ENCODE assay signal across 8 mouse cellular contexts in the genomic region with DNA sequence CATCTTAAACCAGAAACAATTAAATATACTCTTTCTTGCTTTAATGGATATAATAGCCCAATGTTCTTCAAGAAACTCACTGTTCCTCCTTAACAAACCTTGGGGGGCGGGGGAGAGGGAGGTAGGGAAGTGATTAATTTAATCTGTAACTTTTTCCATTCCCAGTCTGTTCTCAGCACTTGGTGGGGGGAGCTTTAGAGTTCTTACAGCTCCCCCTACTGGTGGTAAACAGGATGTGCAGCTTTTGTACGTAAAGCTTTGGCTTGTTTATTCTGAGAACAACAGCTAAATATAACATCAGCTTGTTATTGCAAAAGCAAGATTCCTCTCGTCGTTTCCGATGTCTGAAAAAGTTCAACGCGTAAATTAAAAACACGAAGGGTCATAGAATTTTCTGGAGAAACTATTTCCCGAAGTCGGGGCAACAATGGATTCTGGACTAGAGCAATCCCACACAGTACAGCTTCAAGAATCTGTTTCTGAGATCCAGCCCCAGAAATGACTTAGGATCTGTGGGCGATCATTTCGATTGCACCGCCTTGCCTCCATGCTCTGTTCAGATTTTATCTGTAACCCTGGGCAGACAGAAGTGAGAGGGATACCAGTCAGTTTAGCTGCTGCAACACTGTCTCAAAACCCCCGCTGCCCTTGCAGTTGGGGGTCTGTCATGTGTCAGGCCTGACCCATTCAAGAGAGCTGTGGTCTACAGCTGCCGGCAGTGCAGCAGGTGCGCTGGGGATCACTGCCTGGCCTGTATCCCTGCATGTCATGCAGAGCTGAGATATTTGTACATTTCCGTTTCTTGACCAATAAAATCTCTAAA.
A peak's percentile ranks its signal among the peaks of the same experiment; 100 is the strongest.
DNase-seq lines count a peak whose midpoint lies in the region; ATAC-seq and TF ChIP-seq lines count a peak whose summit lies in the region.

No protein-coding gene starts in this region.

- no peaks in the 10 kb centered on the region; the same call in 1 of the 2 replicates for H3K27me3 ChIP-seq in embryonic facial prominence, embryonic 12.5 days
- no peaks in the 10 kb centered on the region for H3K27me3 ChIP-seq in heart, embryonic 13.5 days (replicated peaks)
- H3K27me3 ChIP-seq in kidney, embryonic 14.5 days (ENCODE audit: control insufficient read depth, insufficient read depth, low read length), result no peaks in the 10 kb centered on the region
- no peaks in the 10 kb centered on the region for H3K27me3 ChIP-seq in liver, adult 2 months (ENCODE audit: control insufficient read depth, insufficient read depth, low read length)
- no peaks in the 10 kb centered on the region for H3K27me3 ChIP-seq in neural tube, embryonic 12.5 days (replicated peaks)

- no peak overlapping the region for H3K4me3 ChIP-seq in embryonic facial prominence, embryonic 12.5 days
- H3K4me3 ChIP-seq in heart, embryonic 13.5 days, result peak overlapping the region; percentile 11; the same call in 1 of the 2 replicates
- no peak overlapping the region for H3K4me3 ChIP-seq in kidney, embryonic 14.5 days (ENCODE audit: low read length)
- no peak overlapping the region for H3K4me3 ChIP-seq in liver, adult 2 months (ENCODE audit: insufficient read depth, low read depth, low read length)
- H3K4me3 ChIP-seq in neural tube, embryonic 12.5 days, result no peak overlapping the region

- H3K79me2 ChIP-seq in liver, adult 2 months (ENCODE audit: control insufficient read depth, insufficient read depth, low read length), result no peaks in the 10 kb centered on the region

- H3K4me1 ChIP-seq in embryonic facial prominence, embryonic 12.5 days, result no peaks in the 10 kb centered on the region
- peaks cover 5% of the 10 kb centered on the region; the same call in 1 of the 2 replicates for H3K4me1 ChIP-seq in heart, embryonic 13.5 days
- H3K4me1 ChIP-seq in kidney, embryonic 14.5 days (ENCODE audit: control insufficient read depth, insufficient read depth, low read length), result no peaks in the 10 kb centered on the region
- H3K4me1 ChIP-seq in liver, adult 2 months (ENCODE audit: control insufficient read depth, insufficient read depth, low read length), result peaks cover 2% of the 10 kb centered on the region; the same call in 1 of the 2 replicates
- peaks cover 13% of the 10 kb centered on the region; the same call in 1 of the 2 replicates for H3K4me1 ChIP-seq in neural tube, embryonic 12.5 days

- H3K9ac ChIP-seq in embryonic facial prominence, embryonic 12.5 days, result no peak overlapping the region
- H3K9ac ChIP-seq in heart, embryonic 13.5 days, result peak overlapping the region; percentile 68
- no peak overlapping the region for H3K9ac ChIP-seq in kidney, embryonic 14.5 days (ENCODE audit: low read depth, low read length)
- no peak overlapping the region for H3K9ac ChIP-seq in liver, adult 2 months (ENCODE audit: low read depth, low read length)
- no peak overlapping the region for H3K9ac ChIP-seq in neural tube, embryonic 12.5 days

- ATAC-seq in embryonic facial prominence, embryonic 12.5 days (ENCODE audit: insufficient number of reproducible peaks, insufficient read depth, low FRiP score, low TSS enrichment), result 0 out of 2 replicates have a peak, but pooled peaks have one; percentile 35
- no peak for ATAC-seq in heart, embryonic 13.5 days (ENCODE audit: extremely low read depth, insufficient number of reproducible peaks, low FRiP score, low TSS enrichment)
- ATAC-seq in kidney, embryonic 14.5 days (ENCODE audit: low FRiP score, low TSS enrichment), result peak; percentile 77
- ATAC-seq in neural tube, embryonic 12.5 days (ENCODE audit: low FRiP score, low read depth), result peak; percentile 74
- ATAC-seq in erythroblast, adult 5-6 weeks (replicated peaks; ENCODE audit: low FRiP score, poor library complexity, severe bottlenecking), result no peak

- TF ChIP-seq POLR2A in liver, adult 2 months (IDR thresholded peaks at IDR 0.05; ENCODE audit: extremely low read depth, insufficient read depth, low read length), result no peak

- no peaks in the 10 kb centered on the region for H3K36me3 ChIP-seq in embryonic facial prominence, embryonic 12.5 days
- no peaks in the 10 kb centered on the region for H3K36me3 ChIP-seq in heart, embryonic 13.5 days
- H3K36me3 ChIP-seq in kidney, embryonic 14.5 days (ENCODE audit: control insufficient read depth, insufficient read depth, low read length), result no peaks in the 10 kb centered on the region
- H3K36me3 ChIP-seq in liver, adult 2 months (ENCODE audit: control insufficient read depth, insufficient read depth, low read length), result no peaks in the 10 kb centered on the region
- H3K36me3 ChIP-seq in neural tube, embryonic 12.5 days, result no peaks in the 10 kb centered on the region

- H3K27ac ChIP-seq in embryonic facial prominence, embryonic 12.5 days, result no peak overlapping the region
- H3K27ac ChIP-seq in heart, embryonic 13.5 days (replicated peaks), result no peak overlapping the region
- H3K27ac ChIP-seq in kidney, embryonic 14.5 days (ENCODE audit: low read depth, low read length), result no peak overlapping the region
- 0 out of 2 replicates have a peak overlapping the region, but pooled peaks have one; percentile 48 for H3K27ac ChIP-seq in liver, adult 2 months (replicated peaks; ENCODE audit: insufficient read depth, low read depth, low read length)
- H3K27ac ChIP-seq in neural tube, embryonic 12.5 days, result no peak overlapping the region

- WGBS in embryonic facial prominence, embryonic 12.5 days, result 25% methylated on average over 17 of the region's 17 CpGs
- WGBS in heart, embryonic 13.5 days, result 22% methylated on average over 17 of the region's 17 CpGs
- 28% methylated on average over 17 of the region's 17 CpGs for WGBS in kidney, embryonic 14.5 days
- 24% methylated on average over 17 of the region's 17 CpGs for WGBS in liver, adult 2 months
- 21% methylated on average over 17 of the region's 17 CpGs for WGBS in neural tube, embryonic 12.5 days

- peak; percentile 49 for TF ChIP-seq CTCF in liver, adult 2 months (IDR thresholded peaks at IDR 0.05; ENCODE audit: low read depth, low read length)

- DNase-seq in CD4-positive helper T cell, adult 2 months (ENCODE audit: low read depth, low spot score), result peak; percentile 7
- peak; percentile 41 to 84 for DNase-seq in adrenal gland, adult (ENCODE audit: inconsistent age in 2 of 2, low spot score in 1 of 2)
- peak; percentile 37 for DNase-seq in liver, adult 2 months (ENCODE audit: extremely low read depth, low read depth, low spot score)

- H3K4me2 ChIP-seq in embryonic facial prominence, embryonic 12.5 days (replicated peaks), result 0 out of 2 replicates have a peak overlapping the region, but pooled peaks have one; percentile 17
- H3K4me2 ChIP-seq in heart, embryonic 13.5 days, result peak overlapping the region; percentile 61
- no peak overlapping the region for H3K4me2 ChIP-seq in kidney, embryonic 14.5 days (replicated peaks; ENCODE audit: low read depth, low read length)
- peak overlapping the region; percentile 9; the same call in 1 of the 2 replicates for H3K4me2 ChIP-seq in neural tube, embryonic 12.5 days (replicated peaks)

- no peaks in the 10 kb centered on the region for H3K9me3 ChIP-seq in embryonic facial prominence, embryonic 12.5 days
- H3K9me3 ChIP-seq in heart, embryonic 13.5 days, result no peaks in the 10 kb centered on the region
- H3K9me3 ChIP-seq in kidney, embryonic 14.5 days (ENCODE audit: control insufficient read depth, low read length), result no peaks in the 10 kb centered on the region
- H3K9me3 ChIP-seq in neural tube, embryonic 12.5 days, result no peaks in the 10 kb centered on the region

Comparison
In these comparisons a context has a peak if more than half of its experiments do, and no peak if none do; other contexts are left out.
1. DNase-seq: peak in every context shown above with its lines; median percentile 62 in adrenal gland, adult; 37 in liver, adult 2 months; 7 in CD4-positive helper T cell, adult 2 months.
2. ATAC-seq: peak in embryonic facial prominence, embryonic 12.5 days (single experiment), kidney, embryonic 14.5 days (single experiment) and neural tube, embryonic 12.5 days (single experiment); none in heart, embryonic 13.5 days (single experiment) and erythroblast, adult 5-6 weeks (single experiment).